Mouse (Mus musculus): ENCODE measurements around the gene Galr2.
A peak's percentile ranks its signal among the peaks of the same experiment; 100 is the strongest.
"Not testable (repeated sequence)": the region's sequence is repeated elsewhere in the genome, so short reads cannot be mapped to it uniquely, and the experiment has no call there.

Gene Galr2

GRCm38 (mm10) chr11:116272589-116273468, 7.9 kb upstream of the Galr2 start:
- no peak for DNase-seq (ENCODE audit: low spot score)

DNA sequence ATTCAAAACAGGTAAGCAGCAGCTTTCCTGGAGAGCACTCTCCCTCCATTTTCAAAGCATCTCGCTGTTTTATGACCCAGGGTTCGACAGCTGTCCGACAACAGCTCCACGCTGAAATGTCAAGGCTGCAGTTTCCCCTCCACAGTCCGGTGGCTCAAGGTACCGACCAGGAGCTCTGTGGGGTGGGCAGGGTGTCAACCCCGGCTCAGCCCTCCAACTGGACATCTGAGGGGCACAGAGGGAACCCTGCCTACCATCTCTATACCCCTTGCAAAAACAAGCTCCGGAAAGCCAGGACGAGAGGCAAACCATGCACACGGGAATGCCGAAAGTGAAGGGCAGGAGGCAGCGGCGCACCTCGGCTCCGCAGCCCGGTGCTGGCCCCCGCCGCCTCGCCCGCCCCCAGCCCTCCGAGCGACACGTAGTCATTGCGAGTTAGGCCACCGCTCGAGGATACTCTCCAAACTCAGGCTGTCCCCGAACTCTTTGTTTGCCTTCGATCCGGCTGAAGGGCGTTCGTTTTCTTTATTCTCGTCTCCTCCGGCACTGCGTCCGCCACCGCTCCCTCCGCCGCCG, 7.2 kb upstream of the Galr2 start:
- DNase-seq (ENCODE audit: low spot score): no peak

DNA sequence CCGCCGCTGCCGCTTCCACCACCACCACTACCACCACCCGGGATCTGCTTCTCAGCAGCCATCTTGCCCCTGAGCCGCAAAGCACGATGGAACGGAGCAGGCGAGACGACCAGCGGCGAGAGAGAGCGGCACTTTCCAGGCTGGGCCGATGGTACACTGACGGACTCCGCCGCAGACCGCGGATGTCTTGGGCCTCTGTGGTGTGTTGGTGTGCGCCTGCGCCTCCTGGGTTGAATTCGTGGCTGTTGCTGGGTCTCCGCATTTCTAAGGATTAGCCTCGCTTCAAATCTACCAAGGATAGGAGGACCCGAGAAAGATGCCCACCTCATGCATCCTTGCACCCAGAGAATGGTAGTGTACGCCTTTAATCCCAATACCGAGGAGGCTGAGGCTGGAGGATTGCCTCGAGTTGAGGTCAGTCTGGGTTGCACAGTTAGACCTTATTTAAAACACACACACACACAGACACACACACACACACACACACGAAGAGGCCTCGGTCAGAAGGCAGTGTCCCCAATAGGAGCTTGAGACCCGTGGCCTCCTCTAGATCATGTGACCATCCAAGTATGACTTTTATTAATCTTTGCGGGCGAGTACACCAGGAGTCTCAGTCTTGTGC, 6.6 kb upstream of the Galr2 start, which contains the start of gene Srp68:
Gene Srp68, minus strand, starts transcription at position 173 of the 622 bp plus-strand sequence.
- peak; percentile 87 for DNase-seq (ENCODE audit: low spot score)

GRCm38 (mm10) chr11:116277184-116277583, 3.6 kb upstream of the Galr2 start:
- DNase-seq (ENCODE audit: low spot score): not testable (repeated sequence)

DNA sequence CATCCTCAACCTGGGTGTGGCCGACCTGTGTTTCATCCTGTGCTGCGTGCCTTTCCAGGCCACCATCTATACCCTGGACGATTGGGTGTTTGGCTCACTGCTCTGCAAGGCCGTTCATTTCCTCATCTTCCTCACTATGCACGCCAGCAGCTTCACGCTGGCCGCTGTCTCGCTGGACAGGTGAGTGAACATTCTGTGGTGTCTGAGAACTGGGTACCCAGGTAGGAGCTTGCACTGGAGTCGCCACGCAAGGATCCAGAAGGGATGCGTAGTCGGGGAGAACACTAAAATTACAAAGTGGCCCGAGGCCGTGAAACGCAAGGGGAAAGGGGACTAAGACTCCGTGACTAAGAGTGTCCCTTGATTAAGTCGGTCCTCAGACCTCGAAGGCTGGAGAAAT, 932 bp downstream of the Galr2 start:
- no peak for DNase-seq (ENCODE audit: low spot score)

DNA sequence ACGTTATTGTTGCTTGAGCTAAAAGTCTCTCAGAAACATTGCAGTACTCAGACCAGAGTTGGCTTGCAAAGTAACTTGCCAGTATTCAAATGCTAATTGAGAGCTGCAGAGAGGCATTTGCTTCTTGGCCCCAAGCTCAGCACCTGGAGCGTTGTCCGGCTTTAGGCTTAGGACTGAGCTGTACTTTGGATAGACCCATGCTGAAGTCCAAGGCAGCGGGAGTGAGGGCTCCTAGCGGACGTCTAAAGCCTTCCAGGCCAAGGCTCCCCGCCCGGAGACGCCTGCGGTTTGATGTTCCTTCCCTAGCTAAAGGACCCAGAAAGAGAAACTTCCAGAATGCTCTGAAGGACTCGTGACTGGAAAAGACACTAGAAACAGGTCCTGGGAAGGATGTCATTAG, 1.4 kb downstream of the Galr2 start:
- no peak for DNase-seq (ENCODE audit: low spot score)

GRCm38 (mm10) chr11:116282912-116283521, 2.3 kb downstream of the Galr2 start:
- no peak for DNase-seq (ENCODE audit: low spot score)

DNA sequence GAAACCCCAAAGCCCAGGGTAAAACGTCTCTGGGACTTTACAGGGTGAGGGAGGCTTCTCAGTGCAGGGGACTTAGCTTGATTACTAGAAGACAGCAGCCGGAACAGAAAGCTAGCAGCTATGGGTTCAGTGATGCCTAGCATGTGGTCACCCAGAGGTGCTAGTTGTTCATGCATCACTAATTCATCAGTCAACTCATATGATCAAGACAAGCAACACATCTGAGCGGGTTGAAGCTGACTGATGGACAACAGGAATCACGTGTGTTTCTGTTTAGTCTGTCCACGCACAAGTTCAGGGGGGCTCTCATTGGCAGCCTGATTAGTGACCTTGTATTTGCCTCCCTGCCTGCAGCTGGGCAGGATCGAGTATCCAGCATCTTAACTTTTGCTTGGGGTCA, 3.2 kb downstream of the Galr2 start:
- no peak for DNase-seq (ENCODE audit: low spot score)

DNA sequence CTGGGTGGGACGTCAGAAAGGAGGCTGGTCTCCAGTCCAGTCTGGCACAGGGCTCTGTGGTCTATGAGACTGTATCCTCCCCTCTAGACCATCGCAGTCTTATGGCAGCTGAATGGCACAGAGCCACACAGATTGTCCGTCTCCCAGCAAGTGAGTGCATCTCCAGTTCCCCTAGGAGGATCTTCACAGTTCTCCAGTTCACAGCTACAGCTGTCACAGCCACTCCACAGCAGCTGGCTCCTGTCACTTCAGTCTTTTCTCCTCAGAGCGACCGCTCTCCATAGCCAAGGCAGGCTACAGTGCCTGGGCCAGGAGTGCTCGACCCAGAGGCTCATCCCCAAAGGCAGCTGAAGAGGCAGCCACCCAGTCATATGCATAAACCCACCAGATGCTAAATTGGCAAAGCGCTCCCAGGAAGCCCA, 5.0 kb downstream of the Galr2 start:
- DNase-seq (ENCODE audit: low spot score): no peak

DNA sequence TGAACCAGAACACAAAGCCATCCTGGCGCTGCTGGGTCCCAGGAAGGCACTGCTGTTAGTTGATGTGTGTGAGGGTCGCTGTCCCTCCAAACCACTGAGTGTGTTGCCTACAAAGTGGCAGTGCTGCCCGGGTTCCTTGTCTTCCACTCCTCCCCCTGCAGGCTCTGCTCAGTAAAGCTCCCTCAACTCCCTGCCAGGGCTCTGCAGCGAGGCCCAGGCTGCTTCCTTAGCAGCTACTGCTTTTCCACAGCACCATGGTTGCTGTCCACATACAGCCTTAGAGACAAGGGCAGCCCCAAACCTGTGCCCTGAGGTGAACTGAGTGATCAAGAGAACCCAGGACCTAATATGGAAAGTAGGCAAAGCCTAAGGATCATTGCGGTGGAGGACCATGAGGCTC, 6.6 kb downstream of the Galr2 start:
- no peak for DNase-seq (ENCODE audit: low spot score)

DNA sequence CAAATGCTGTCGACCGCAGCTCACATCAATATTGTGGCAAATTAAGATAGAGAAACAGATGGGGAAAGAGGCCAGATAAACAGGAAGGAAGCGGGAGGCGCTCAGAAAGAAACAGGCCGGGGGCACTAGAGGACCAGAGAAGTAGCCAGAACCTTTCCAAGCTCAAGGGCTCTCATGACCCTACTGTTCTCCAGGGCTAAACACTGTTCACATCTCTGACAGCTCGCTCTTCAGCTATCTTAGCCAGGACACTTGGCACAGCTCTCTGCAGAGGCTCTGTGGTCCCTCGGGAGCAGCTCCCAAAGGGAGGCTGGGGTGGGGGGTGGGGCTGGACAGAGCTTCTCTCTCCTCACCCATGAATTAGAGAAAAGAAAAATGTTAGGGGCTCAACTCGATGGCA, 9.8 kb downstream of the Galr2 start:
- DNase-seq (ENCODE audit: low spot score): no peak

DNA sequence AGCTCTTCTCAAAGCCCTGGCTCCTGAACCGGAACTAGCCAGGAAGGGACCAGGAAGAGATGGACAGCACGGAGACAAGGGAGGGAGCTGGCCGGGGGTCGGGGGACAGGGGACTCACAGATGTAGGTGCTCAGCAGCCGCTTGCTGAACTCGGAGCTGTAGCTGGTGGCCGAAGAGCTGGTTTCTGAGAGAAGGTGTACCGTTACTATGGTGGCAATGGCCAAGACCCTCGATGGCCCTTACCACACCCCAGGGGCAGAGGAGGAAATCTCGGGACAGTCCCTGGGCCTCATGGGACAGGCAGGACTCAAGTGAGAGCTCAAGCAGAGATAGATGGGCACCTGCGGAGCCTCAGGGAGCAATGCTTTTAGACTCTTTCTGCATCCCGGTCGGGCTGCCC, 11.7 kb downstream of the Galr2 start:
- DNase-seq (ENCODE audit: low spot score): no peak

DNA sequence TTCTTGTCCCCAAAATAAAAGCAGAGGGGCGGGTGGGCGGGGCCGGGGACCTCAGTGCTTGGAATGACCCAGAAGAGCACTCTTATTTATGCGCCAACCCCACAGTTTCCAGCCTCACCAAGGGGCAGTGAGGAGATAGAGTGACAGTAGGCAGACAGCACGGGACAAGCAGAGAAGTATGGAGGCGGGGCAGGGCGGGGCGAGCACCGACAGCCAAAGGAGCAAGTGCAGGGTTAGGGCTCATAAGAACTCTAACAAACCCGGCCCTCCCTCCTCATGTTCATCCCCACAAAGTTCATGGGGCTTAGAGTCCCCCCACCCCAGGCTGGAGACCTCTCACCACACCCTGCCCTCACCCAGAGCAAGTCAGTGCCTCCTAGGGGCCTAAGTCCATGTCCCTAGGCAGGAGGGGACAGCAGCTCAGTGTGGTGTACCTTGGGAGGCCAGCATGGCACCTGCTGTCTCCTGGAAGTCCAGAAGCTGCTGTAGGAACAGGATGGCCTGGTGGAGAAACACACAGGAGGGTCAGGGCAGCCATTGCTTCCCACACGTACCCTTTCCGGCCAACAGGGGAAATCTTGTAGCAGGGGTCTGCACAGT, 12.9 kb downstream of the Galr2 start:
- DNase-seq (ENCODE audit: low spot score): no peak

DNA sequence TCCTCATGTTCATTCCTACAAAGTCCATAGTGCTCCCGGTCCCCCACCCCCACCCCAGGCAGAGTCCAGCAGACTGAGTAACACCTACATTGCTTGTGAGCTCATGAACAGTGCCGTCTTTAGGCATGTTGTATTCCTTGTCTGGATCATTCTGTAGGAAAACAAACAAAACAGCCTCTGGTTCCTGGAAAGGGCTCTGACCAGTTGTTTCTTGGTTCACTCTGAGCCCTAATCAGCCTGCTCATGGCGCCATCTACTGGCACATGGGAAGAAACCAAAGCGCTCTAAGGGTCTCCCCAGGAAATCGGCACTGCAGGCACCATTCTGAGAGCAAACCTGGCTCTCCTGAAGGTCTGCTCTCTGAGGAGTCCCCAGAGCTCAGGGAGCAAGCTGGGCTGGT, 13.6 kb downstream of the Galr2 start:
- no peak for DNase-seq (ENCODE audit: low spot score)

- no peak for DNase-seq (ENCODE audit: low spot score)
Measured at GRCm38 (mm10) chr11:116296191-116296734, 15.5 kb downstream of the Galr2 start.

- no peak for DNase-seq (ENCODE audit: low spot score)
Measured at GRCm38 (mm10) chr11:116297017-116297416, 16.3 kb downstream of the Galr2 start.

GRCm38 (mm10) chr11:116298221-116298620, 17.5 kb downstream of the Galr2 start:
- DNase-seq (ENCODE audit: low spot score): no peak

GRCm38 (mm10) chr11:116298621-116299020, 17.9 kb downstream of the Galr2 start:
- DNase-seq (ENCODE audit: low spot score): no peak

DNA sequence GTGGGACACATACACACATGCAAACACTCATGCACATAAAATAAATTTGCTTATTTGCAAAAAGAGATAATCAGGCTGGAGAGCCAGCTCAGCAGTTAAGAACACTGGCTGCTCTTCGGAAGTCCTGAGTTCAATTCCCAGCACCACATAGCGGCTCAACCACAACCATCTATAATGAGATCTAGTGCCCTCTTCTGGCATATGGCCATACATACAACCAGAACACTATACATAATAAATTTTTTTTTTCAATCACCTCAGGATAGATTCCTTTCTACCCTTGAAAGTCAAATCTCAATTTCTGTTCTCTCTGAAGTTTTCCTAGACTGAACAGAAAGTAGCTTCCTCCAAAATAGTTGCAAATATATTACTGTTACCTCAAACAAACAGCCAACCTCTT, 24.7 kb downstream of the Galr2 start:
- DNase-seq (ENCODE audit: low spot score): no peak

- peak; percentile 90 for DNase-seq (ENCODE audit: low spot score)
Measured at GRCm38 (mm10) chr11:116306126-116306982, 25.6 kb downstream of the Galr2 start.
